Mouse (Mus musculus): Measurements from ENCODE around the gene Zfp622. TPM values are rescaled to one million over a fixed set of nuclear protein-coding genes. Genes with fewer than 3 reads are reported as not detected.

The Zfp622 gene
- polyA plus RNA-seq, 1 experiment: 29.7 TPM

DNA sequence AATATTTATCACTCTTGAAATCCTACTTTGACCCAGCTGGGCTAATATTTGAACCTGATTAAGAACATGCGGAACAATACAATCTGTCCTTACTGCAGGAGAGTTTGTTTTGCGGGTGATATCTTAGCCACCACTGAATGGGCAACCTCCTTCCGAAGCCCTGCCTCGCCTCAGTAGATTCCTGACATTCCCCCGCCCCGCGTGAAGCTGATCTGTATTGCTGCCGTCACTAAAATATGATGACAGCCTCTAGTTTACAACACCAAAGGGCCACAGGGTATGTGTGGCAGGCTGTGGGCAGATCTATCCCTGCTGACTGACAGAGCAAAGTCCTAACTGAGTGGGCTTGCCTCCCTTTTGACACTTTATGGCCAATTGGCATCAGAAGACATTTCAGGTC is 38.9 kb upstream of the Zfp622 start:
- Histone ChIP-seq H3K27me3 (ENCODE audit: control insufficient read depth, insufficient read depth, low read length) (no peaks in the 10 kb centered on the region), H3K27ac (ENCODE audit: insufficient read depth, low read length) (no peak overlapping the region), H3K4me1 (ENCODE audit: control insufficient read depth, insufficient read depth, low read length) (no peaks in the 10 kb centered on the region; the same call in none of the 2 replicates), H3K4me3 (replicated peaks; ENCODE audit: insufficient read depth, low read depth, low read length) (no peak overlapping the region)
- DNase-seq: no peak
- no peak for TF ChIP-seq POLR2A (IDR thresholded peaks at IDR 0.05; ENCODE audit: borderline replicate concordance, insufficient read depth, low read length)
- no peak for TF ChIP-seq CTCF (IDR thresholded peaks at IDR 0.05; ENCODE audit: borderline replicate concordance, insufficient read depth, low read depth, low read length)
- 89% methylated on average over 8 of the region's 8 CpGs for WGBS

DNA sequence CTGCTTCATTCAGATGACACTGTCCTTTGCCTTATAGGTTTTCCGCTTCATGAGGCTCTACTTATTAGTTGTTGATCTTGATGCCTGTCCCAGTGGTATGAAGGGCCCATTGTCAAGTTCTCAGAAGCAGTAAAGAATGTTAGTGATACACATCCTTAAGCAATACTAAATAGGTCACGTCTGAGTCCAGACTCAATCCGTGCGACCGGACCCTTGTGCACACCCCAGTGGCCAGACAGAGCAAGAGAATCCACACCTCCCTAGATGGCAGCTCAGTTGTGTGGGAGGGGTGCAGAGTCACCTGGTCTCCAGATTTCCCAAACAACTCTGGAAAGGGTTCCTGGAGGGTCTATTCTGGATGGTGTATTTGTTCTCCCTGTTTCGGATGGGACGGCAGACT is 37.7 kb upstream of the Zfp622 start:
- TF ChIP-seq POLR2A (IDR thresholded peaks at IDR 0.05; ENCODE audit: borderline replicate concordance, insufficient read depth, low read length): no peak
- no peak for TF ChIP-seq CTCF (IDR thresholded peaks at IDR 0.05; ENCODE audit: borderline replicate concordance, insufficient read depth, low read depth, low read length)
- H3K27me3 ChIP-seq (ENCODE audit: control insufficient read depth, insufficient read depth, low read length): no peaks in the 10 kb centered on the region
- no peaks in the 10 kb centered on the region; the same call in 1 of the 2 replicates for H3K4me1 ChIP-seq (ENCODE audit: control insufficient read depth, insufficient read depth, low read length)
- 93% methylated on average over 7 of the region's 7 CpGs for WGBS
- H3K27ac ChIP-seq (ENCODE audit: insufficient read depth, low read length): no peak overlapping the region
- no peak overlapping the region for H3K4me3 ChIP-seq (replicated peaks; ENCODE audit: insufficient read depth, low read depth, low read length)
- no peak for DNase-seq

- H3K27me3 ChIP-seq (ENCODE audit: control insufficient read depth, insufficient read depth, low read length): no peaks in the 10 kb centered on the region
- H3K4me1 ChIP-seq (ENCODE audit: control insufficient read depth, insufficient read depth, low read length): no peaks in the 10 kb centered on the region; the same call in 1 of the 2 replicates
- 90% methylated on average over 8 of the region's 8 CpGs for WGBS
- H3K27ac ChIP-seq (ENCODE audit: insufficient read depth, low read length): no peak overlapping the region
- H3K4me3 ChIP-seq (replicated peaks; ENCODE audit: insufficient read depth, low read depth, low read length): no peak overlapping the region
- DNase-seq: no peak
- TF ChIP-seq POLR2A (IDR thresholded peaks at IDR 0.05; ENCODE audit: borderline replicate concordance, insufficient read depth, low read length) (no peak), CTCF (IDR thresholded peaks at IDR 0.05; ENCODE audit: borderline replicate concordance, insufficient read depth, low read depth, low read length) (no peak)
Measured at GRCm38 (mm10) chr15:25947383-25947782, 36.8 kb upstream of the Zfp622 start.

DNA sequence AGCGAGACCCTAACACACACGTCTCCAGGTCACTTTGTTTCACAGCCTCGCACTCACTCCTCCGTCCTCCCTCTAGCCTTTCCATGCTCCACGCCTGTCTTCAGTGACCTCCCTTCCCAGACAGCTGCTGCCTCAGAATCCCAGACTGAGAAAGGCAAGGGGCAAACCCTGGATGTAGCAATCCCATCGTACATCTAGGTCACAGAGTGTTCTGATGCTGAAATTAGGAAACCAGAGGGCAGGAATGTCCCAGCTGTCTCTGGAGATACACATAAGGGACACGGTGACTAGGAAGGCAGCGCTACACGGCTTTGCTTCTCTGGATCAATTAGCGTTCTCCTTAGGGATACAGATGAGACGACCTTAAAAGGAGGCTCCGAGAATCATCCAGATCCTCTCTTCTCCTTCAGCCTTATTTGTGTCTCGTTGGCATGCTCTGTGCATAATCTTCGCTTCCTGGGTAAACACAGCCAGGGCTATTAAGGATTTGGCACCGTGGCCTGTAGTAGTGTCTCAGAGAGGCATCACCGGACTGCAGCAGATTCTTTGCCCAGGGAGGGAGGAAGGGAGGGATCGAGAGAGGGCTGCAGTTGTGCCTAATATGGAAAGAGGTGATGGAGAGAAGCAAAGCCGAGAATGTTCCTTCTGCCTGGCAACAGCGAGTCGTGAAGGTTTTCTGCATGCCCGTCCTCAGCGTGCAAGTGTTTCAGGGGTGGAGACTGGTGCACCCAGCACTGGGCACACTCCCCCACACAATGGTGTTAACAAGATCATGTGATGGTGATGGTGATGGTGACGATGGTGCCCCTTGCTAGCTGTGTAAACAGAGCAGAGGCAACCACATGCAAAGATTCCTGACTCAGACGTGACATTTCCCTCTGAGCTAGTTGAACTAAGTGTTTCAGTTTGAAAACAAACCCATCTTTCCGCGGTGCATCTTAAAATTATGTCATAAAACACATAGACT is 35.6 kb upstream of the Zfp622 start:
- WGBS: 62% methylated on average over 26 of the region's 26 CpGs

DNA sequence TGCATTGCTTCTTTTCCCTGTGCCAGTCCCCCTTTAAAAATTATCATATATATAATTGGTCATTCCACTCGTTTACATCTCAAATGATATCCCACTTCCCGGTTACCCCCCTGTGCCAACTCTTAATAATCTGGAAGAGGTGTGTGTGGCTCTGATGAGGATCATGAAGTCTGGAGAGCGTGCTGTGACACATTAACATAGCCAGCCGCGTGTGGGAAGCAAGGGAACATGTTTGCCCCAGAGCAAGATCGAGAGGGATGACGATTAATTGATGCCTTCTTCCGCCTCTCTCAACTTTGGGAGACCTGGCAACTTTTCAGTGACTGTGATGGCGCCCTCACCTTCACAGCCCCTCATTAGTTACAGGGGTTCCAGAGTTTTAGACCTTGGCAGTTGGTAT is 34.5 kb upstream of the Zfp622 start:
- no peak overlapping the region for H3K27ac ChIP-seq (ENCODE audit: insufficient read depth, low read length)
- H3K27me3 ChIP-seq (ENCODE audit: control insufficient read depth, insufficient read depth, low read length): no peaks in the 10 kb centered on the region
- 84% methylated on average over 9 of the region's 9 CpGs for WGBS
- no peak overlapping the region for H3K4me3 ChIP-seq (replicated peaks; ENCODE audit: insufficient read depth, low read depth, low read length)
- no peak for DNase-seq
- no peaks in the 10 kb centered on the region; the same call in 1 of the 2 replicates for H3K4me1 ChIP-seq (ENCODE audit: control insufficient read depth, insufficient read depth, low read length)
- TF ChIP-seq POLR2A (IDR thresholded peaks at IDR 0.05; ENCODE audit: borderline replicate concordance, insufficient read depth, low read length) (no peak), CTCF (IDR thresholded peaks at IDR 0.05; ENCODE audit: borderline replicate concordance, insufficient read depth, low read depth, low read length) (no peak)

More for the DNA sequence above, 35.6 kb upstream of the Zfp622 start:
- H3K27me3 ChIP-seq (ENCODE audit: control insufficient read depth, insufficient read depth, low read length): no peaks in the 10 kb centered on the region
- no peaks in the 10 kb centered on the region; the same call in 1 of the 2 replicates for H3K4me1 ChIP-seq (ENCODE audit: control insufficient read depth, insufficient read depth, low read length)
- TF ChIP-seq CTCF (IDR thresholded peaks at IDR 0.05; ENCODE audit: borderline replicate concordance, insufficient read depth, low read depth, low read length): no peak
- no peak for TF ChIP-seq POLR2A (IDR thresholded peaks at IDR 0.05; ENCODE audit: borderline replicate concordance, insufficient read depth, low read length)
- H3K4me3 ChIP-seq (replicated peaks; ENCODE audit: insufficient read depth, low read depth, low read length): no peak overlapping the region
- no peak overlapping the region for H3K27ac ChIP-seq (ENCODE audit: insufficient read depth, low read length)
- no peak for DNase-seq

DNA sequence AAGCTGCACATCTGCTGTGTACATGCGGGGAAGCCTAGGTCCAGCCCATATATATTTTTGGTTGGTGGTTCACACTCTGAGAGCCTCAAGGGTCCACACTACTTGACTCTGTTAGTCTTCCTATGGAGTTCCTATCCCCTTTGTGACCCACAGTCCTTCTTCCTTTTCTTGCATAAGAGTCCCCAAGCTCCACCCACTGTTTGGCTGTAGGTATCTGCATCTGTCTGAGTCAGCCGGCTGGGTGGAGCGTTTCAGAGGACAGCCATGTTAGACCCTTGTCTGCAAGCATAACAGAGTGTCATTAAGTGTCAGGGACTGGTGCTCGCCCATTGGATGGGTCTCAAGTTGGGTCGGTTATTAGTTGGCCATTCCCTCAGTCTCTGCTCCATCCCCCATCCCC is 33.6 kb upstream of the Zfp622 start:
- no peaks in the 10 kb centered on the region for H3K27me3 ChIP-seq (ENCODE audit: control insufficient read depth, insufficient read depth, low read length)
- H3K27ac ChIP-seq (ENCODE audit: insufficient read depth, low read length): no peak overlapping the region
- no peak for DNase-seq
- TF ChIP-seq CTCF (IDR thresholded peaks at IDR 0.05; ENCODE audit: borderline replicate concordance, insufficient read depth, low read depth, low read length) (no peak), POLR2A (IDR thresholded peaks at IDR 0.05; ENCODE audit: borderline replicate concordance, insufficient read depth, low read length) (no peak)
- H3K4me3 ChIP-seq (replicated peaks; ENCODE audit: insufficient read depth, low read depth, low read length): no peak overlapping the region
- 84% methylated on average over 5 of the region's 5 CpGs for WGBS
- no peaks in the 10 kb centered on the region; the same call in 1 of the 2 replicates for H3K4me1 ChIP-seq (ENCODE audit: control insufficient read depth, insufficient read depth, low read length)

DNA sequence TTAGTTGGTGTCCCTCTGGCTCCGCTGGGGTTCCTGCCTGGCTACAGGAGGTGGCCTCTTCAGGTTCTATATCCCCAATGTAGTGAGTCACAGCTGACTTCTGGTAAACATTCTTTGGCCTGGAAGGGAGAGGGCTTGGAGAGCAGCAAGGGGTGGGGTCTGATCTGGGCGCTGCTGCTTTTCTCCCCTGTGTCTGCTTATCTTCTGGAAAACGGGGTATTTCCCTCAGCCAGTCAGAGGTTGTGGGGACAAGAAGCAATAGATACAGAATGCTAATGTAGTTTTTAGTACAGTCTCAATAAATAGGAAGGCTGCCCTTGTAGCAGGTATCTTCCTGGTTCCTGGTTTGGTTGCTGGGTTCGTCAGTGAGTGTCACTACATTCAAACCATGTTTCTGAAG is 33.1 kb upstream of the Zfp622 start:
- 89% methylated on average over 4 of the region's 4 CpGs for WGBS
- no peaks in the 10 kb centered on the region; the same call in 1 of the 2 replicates for H3K4me1 ChIP-seq (ENCODE audit: control insufficient read depth, insufficient read depth, low read length)

GRCm38 (mm10) chr15:25956001-25956400 is 28.2 kb upstream of the Zfp622 start:
- Histone ChIP-seq H3K27me3 (ENCODE audit: control insufficient read depth, insufficient read depth, low read length) (no peaks in the 10 kb centered on the region), H3K27ac (ENCODE audit: insufficient read depth, low read length) (no peak overlapping the region), H3K4me1 (ENCODE audit: control insufficient read depth, insufficient read depth, low read length) (no peaks in the 10 kb centered on the region), H3K4me3 (replicated peaks; ENCODE audit: insufficient read depth, low read depth, low read length) (no peak overlapping the region)
- no peak for DNase-seq
- 90% methylated on average over 5 of the region's 5 CpGs for WGBS
- TF ChIP-seq CTCF (IDR thresholded peaks at IDR 0.05; ENCODE audit: borderline replicate concordance, insufficient read depth, low read depth, low read length) (no peak), POLR2A (IDR thresholded peaks at IDR 0.05; ENCODE audit: borderline replicate concordance, insufficient read depth, low read length) (no peak)

More for the DNA sequence above, 33.1 kb upstream of the Zfp622 start:
- no peak overlapping the region for H3K4me3 ChIP-seq (replicated peaks; ENCODE audit: insufficient read depth, low read depth, low read length)
- H3K27me3 ChIP-seq (ENCODE audit: control insufficient read depth, insufficient read depth, low read length): no peaks in the 10 kb centered on the region
- TF ChIP-seq CTCF (IDR thresholded peaks at IDR 0.05; ENCODE audit: borderline replicate concordance, insufficient read depth, low read depth, low read length): no peak
- TF ChIP-seq POLR2A (IDR thresholded peaks at IDR 0.05; ENCODE audit: borderline replicate concordance, insufficient read depth, low read length): no peak
- H3K27ac ChIP-seq (ENCODE audit: insufficient read depth, low read length): no peak overlapping the region
- DNase-seq: no peak
